In genomic region chr12:79890291-79890690, GRCm38 (mm10) we compare ENCODE assay signal across 15 mouse cellular contexts.
DNase-seq lines count a peak whose midpoint lies in the region; ATAC-seq and TF ChIP-seq lines count a peak whose summit lies in the region.
"Had no signal": no experiment of that assay in that cellular context is flagged by ENCODE, and none has a peak within 500 bp of the region (broad histone marks: within the 10 kb centered on the region; RNA-seq: fewer than 3 reads in every experiment).

No protein-coding gene starts in this region.

- no peaks in the 10 kb centered on the region for H3K9me3 ChIP-seq in kidney, embryonic 14.5 days (ENCODE audit: control insufficient read depth, low read length)
- H3K9me3 ChIP-seq in hindbrain, embryonic 16.5 days (ENCODE audit: control insufficient read depth, low read length), result no peaks in the 10 kb centered on the region

- DNase-seq in gastrocnemius, adult 2 months, result no peak
- DNase-seq in gastrocnemius, adult 18-20 months (ENCODE audit: low spot score), result no peak
- DNase-seq in kidney, postnatal 36 days, result no peak
- peak; percentile 20 for DNase-seq in urinary bladder, adult 2 months (ENCODE audit: low spot score)
- no peak for DNase-seq in urinary bladder, adult 18-20 months (ENCODE audit: low spot score in 2 of 2)
- no peak for DNase-seq in embryo, embryonic 11 days
- DNase-seq: adrenal gland, postnatal 25 days; cerebellum, adult 9-11 months; spleen, adult 18-20 months; thymus, postnatal 36 days had no signal

- no peaks in the 10 kb centered on the region for H3K36me3 ChIP-seq in kidney, embryonic 14.5 days (ENCODE audit: control insufficient read depth, insufficient read depth, low read length)
- H3K36me3 ChIP-seq in hindbrain, embryonic 16.5 days (ENCODE audit: control insufficient read depth, insufficient read depth, low read length), result no peaks in the 10 kb centered on the region

- peak overlapping the region; percentile 73 for H3K27ac ChIP-seq in gastrocnemius, adult 2 months
- H3K27ac ChIP-seq in kidney, embryonic 14.5 days (ENCODE audit: low read depth, low read length), result peak overlapping the region; percentile 75
- H3K27ac ChIP-seq in hindbrain, embryonic 16.5 days (ENCODE audit: low read depth, low read length), result no peak overlapping the region
- H3K27ac ChIP-seq: liver, embryonic 14.5 days had no signal

- H3K4me1 ChIP-seq in kidney, embryonic 14.5 days (ENCODE audit: control insufficient read depth, insufficient read depth, low read length), result peaks cover 32% of the 10 kb centered on the region
- peaks cover 4% of the 10 kb centered on the region; the same call in 1 of the 2 replicates for H3K4me1 ChIP-seq in hindbrain, embryonic 16.5 days (ENCODE audit: control insufficient read depth, insufficient read depth, low read depth, low read length)

- no peak overlapping the region for H3K4me3 ChIP-seq in gastrocnemius, adult 2 months
- H3K4me3 ChIP-seq in kidney, embryonic 14.5 days (ENCODE audit: low read length), result no peak overlapping the region
- H3K4me3 ChIP-seq in hindbrain, embryonic 16.5 days (ENCODE audit: low read length), result no peak overlapping the region

- TF ChIP-seq CTCF in gastrocnemius, adult 2 months (IDR thresholded peaks at IDR 0.05), result no peak

- H3K9ac ChIP-seq in kidney, embryonic 14.5 days (ENCODE audit: low read depth, low read length), result no peak overlapping the region
- no peak overlapping the region for H3K9ac ChIP-seq in hindbrain, embryonic 16.5 days (ENCODE audit: low read depth, low read length)
- H3K9ac ChIP-seq: liver, embryonic 14.5 days had no signal

- ATAC-seq in kidney, embryonic 14.5 days (ENCODE audit: low FRiP score, low TSS enrichment), result no peak
- ATAC-seq in hindbrain, embryonic 16.5 days, result no peak

- no peaks in the 10 kb centered on the region for H3K27me3 ChIP-seq in kidney, embryonic 14.5 days (ENCODE audit: control insufficient read depth, insufficient read depth, low read length)
- H3K27me3 ChIP-seq in hindbrain, embryonic 16.5 days (replicated peaks; ENCODE audit: control insufficient read depth, insufficient read depth, low read length), result no peaks in the 10 kb centered on the region
- H3K27me3 ChIP-seq: CH12.LX had no signal

- H3K4me2 ChIP-seq in kidney, embryonic 14.5 days (replicated peaks; ENCODE audit: low read depth, low read length), result no peak overlapping the region
- no peak overlapping the region for H3K4me2 ChIP-seq in hindbrain, embryonic 16.5 days (ENCODE audit: low read length)
- H3K4me2 ChIP-seq: midbrain, embryonic 11.5 days had no signal

- intact Hi-C loops in gastrocnemius, adult 2 months (cut with DNase I), result no loop called here

- 82% methylated on average over 7 of the region's 7 CpGs for WGBS in kidney, embryonic 14.5 days
- WGBS in hindbrain, embryonic 16.5 days, result 91% methylated on average over 7 of the region's 7 CpGs
